Mouse (Mus musculus): ENCODE results near the gene Dtx3. TPM values are rescaled to one million over a fixed set of nuclear protein-coding genes. Genes with fewer than 3 reads are reported as not detected.

The Dtx3 gene
- 10 to 100 TPM; 23.7 to 24.2 TPM for total RNA-seq (2021)
- polyA plus RNA-seq (2012; rRNA removed): 92.6 and 102 TPM in 2 replicates
- long read RNA-seq, transcript Dtx3-202 (5 exons, 1,994 nt): minor isoform, 5 of 23 reads
- long read RNA-seq, transcript Dtx3-201 (6 exons, 1,944 nt): major isoform, 9 of 23 reads
- long read RNA-seq, partial matches to known transcripts: 1 of 23 reads
- long read RNA-seq, other reads (novel, unspliced or antisense): 6 of 23 reads

DNA sequence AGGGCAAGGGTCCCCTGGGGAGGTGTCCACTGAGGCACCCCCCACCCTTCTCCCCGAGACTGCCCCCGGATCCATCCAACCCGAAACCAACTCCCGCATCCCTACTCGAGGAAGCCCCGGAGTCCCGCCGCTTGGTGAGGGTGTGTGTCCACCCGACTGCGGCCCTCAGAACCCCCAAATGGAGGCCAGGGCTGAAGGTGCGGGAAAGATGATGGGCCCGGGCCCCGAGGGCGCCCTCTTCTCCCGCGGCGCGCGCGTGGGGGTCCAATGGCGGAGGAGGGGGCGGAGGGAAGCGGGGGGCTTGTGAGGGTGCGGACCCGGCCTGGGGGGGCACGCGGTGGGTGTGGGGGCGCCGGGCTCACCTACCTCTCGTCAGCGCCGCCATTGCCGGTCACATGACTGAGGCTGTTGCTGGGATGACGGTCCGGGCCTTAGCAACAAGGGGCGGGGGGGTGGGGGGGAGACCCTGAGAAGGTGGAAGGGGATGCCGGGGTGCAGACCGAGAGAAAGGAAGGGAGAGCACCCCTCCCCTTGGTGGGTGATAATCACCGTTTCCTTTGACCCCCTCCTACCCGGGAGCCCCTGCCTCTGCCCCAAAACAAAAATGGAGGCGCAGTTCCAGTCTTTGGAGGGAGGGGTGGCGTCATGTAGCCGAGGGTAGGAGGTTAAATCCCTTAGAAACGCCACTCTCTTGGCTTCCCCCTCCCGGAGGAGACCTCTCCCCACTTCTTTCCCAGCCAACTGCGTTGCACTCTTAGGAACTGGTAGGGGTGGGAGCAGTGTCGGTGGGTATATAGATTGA, at the start of gene Dtx3:
Gene Dtx3, minus strand, starts transcription at position 401 of the 802 bp plus-strand sequence.
- intact Hi-C loops (cut with DNase I): loop anchor here (2.0 kb wide), 1 partner anchor 15 kb away; the partner anchor contains the start of gene Slc26a10
- Histone ChIP-seq H3K27ac (peak within 1 kb of the TSS; percentile 91), H3K4me1 (ENCODE audit: control insufficient read depth, insufficient read depth, low read length) (peaks cover 3% of the 10 kb centered on the region; the same call in 1 of the 2 replicates), H3K27me3 (ENCODE audit: control insufficient read depth, insufficient read depth, low read length) (no peaks in the 10 kb centered on the region), H3K9ac (ENCODE audit: low read depth, low read length) (peak within 1 kb of the TSS; percentile 81), H3K4me3 (peak within 1 kb of the TSS; percentile 84), H3K79me2 (replicated peaks; ENCODE audit: control insufficient read depth, insufficient read depth, low read length) (no peaks in the 10 kb centered on the region), H3K36me3 (ENCODE audit: control insufficient read depth, insufficient read depth, low read length) (no peaks in the 10 kb centered on the region)
- under 1% methylated on average over 45 of the region's 47 CpGs for WGBS
- peak; percentile 60 to 61 for DNase-seq
- no peak for TF ChIP-seq CTCF (IDR thresholded peaks at IDR 0.05)
- no peak for TF ChIP-seq EP300 (IDR thresholded peaks at IDR 0.05; ENCODE audit: insufficient read depth, low read depth, low read length)
- no peak for TF ChIP-seq POLR2A (IDR thresholded peaks at IDR 0.05; ENCODE audit: insufficient read depth, low read depth, low read length)

DNA sequence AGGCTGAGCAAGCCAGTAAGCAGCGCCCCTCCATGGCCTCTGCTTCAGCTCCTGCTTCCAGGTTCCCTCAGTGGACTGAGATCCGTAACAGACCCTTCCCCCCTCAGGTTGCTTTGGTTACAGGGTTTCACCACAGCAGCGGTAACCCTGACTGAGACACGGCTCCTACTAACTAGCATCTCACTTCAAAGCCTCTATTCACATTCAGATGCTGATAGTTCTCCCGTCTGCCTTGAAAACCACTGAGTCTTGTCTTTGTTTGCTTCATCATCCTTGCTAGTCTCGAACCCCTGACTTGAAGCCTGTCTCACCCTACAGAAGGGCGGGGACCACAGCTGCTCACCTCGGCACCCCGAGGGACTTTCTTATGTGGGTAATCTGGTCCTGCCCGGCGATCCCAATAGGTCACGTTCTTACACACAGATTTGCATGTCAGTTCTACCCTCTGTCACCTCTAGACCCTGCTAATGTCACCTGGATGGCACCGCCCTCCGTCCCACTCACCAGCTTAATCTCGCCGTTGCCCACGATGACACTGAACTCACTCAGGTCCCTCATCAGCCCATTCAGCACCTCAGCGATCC, 42.8 kb upstream of the Dtx3 start:
- intact Hi-C loops (cut with DNase I): no loop called here
- H3K27me3 ChIP-seq (ENCODE audit: control insufficient read depth, insufficient read depth, low read length): no peaks in the 10 kb centered on the region; the same call in 1 of the 2 replicates

DNA sequence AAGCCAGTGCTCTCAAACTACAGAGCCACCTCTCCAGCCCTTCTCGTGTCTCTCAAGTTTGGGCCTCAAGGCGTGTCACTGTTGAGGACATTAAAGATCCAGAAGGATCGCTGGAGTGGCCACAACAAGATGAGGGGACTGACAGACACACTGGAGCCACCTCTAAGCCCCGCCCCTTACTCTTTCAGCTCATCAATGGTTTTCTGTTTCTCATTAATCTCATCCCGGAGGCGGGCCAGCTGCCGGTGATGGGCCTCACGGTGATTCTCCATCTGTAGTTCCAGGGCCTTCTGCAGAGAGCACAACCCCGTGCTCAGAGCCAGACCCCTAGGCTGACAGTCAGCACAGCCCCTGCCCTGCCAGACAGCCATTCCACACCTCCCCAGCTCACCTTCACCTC, 41.0 kb upstream of the Dtx3 start:
- no peaks in the 10 kb centered on the region for H3K4me1 ChIP-seq (ENCODE audit: control insufficient read depth, insufficient read depth, low read length)
- no peak overlapping the region for H3K27ac ChIP-seq
- H3K36me3 ChIP-seq (ENCODE audit: control insufficient read depth, insufficient read depth, low read length): no peaks in the 10 kb centered on the region
- H3K79me2 ChIP-seq (replicated peaks; ENCODE audit: control insufficient read depth, insufficient read depth, low read length): no peaks in the 10 kb centered on the region
- no peak for TF ChIP-seq CTCF (IDR thresholded peaks at IDR 0.05)
- no peak for TF ChIP-seq EP300 (IDR thresholded peaks at IDR 0.05; ENCODE audit: insufficient read depth, low read depth, low read length)
- TF ChIP-seq POLR2A (IDR thresholded peaks at IDR 0.05; ENCODE audit: insufficient read depth, low read depth, low read length): no peak
- no peak for DNase-seq
- 57% methylated on average over 9 of the region's 9 CpGs for WGBS
- H3K4me3 ChIP-seq: no peak overlapping the region
- H3K27me3 ChIP-seq (ENCODE audit: control insufficient read depth, insufficient read depth, low read length): no peaks in the 10 kb centered on the region; the same call in 1 of the 2 replicates
- intact Hi-C loops (cut with DNase I): no loop called here
- no peak overlapping the region for H3K9ac ChIP-seq (ENCODE audit: low read depth, low read length)

More for the DNA sequence above, 42.8 kb upstream of the Dtx3 start:
- no peak overlapping the region for H3K4me3 ChIP-seq
- WGBS: 55% methylated on average over 18 of the region's 18 CpGs
- H3K4me1 ChIP-seq (ENCODE audit: control insufficient read depth, insufficient read depth, low read length): no peaks in the 10 kb centered on the region
- TF ChIP-seq CTCF (IDR thresholded peaks at IDR 0.05) (no peak), POLR2A (IDR thresholded peaks at IDR 0.05; ENCODE audit: insufficient read depth, low read depth, low read length) (no peak), EP300 (IDR thresholded peaks at IDR 0.05; ENCODE audit: insufficient read depth, low read depth, low read length) (no peak)
- no peaks in the 10 kb centered on the region for H3K36me3 ChIP-seq (ENCODE audit: control insufficient read depth, insufficient read depth, low read length)
- DNase-seq: no peak
- H3K27ac ChIP-seq: no peak overlapping the region
- no peaks in the 10 kb centered on the region for H3K79me2 ChIP-seq (replicated peaks; ENCODE audit: control insufficient read depth, insufficient read depth, low read length)
- no peak overlapping the region for H3K9ac ChIP-seq (ENCODE audit: low read depth, low read length)

DNA sequence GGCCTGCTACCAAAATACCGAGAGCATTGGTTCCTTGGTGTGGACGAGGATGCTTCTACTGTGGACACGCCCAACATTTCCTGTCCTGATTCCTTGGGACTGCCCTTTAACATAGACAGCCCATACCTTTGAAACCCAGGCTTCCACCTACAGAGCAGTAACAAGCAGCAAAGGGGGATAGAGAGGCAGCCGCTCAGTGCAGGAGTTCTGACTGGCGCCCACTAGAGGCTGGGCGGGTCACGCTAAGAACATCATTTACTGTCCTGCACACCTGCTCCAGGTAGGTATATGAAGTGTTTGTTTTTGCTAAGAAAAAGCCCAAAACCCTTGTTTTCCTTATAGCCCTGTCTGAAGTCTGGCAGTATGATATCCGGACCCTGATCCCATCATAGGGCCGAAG, 37.6 kb upstream of the Dtx3 start:
- H3K4me3 ChIP-seq: no peak overlapping the region

GRCm38 (mm10) chr10:127231741-127232140, 36.2 kb upstream of the Dtx3 start:
- no peak for DNase-seq
- H3K27ac ChIP-seq: no peak overlapping the region
- 74% methylated on average over 14 of the region's 14 CpGs for WGBS
- H3K9ac ChIP-seq (ENCODE audit: low read depth, low read length): no peak overlapping the region
- intact Hi-C loops (cut with DNase I): no loop called here
- TF ChIP-seq POLR2A (IDR thresholded peaks at IDR 0.05; ENCODE audit: insufficient read depth, low read depth, low read length): no peak
- no peak for TF ChIP-seq EP300 (IDR thresholded peaks at IDR 0.05; ENCODE audit: insufficient read depth, low read depth, low read length)
- no peak for TF ChIP-seq CTCF (IDR thresholded peaks at IDR 0.05)
- H3K27me3 ChIP-seq (ENCODE audit: control insufficient read depth, insufficient read depth, low read length): no peaks in the 10 kb centered on the region; the same call in 1 of the 2 replicates
- no peaks in the 10 kb centered on the region for H3K79me2 ChIP-seq (replicated peaks; ENCODE audit: control insufficient read depth, insufficient read depth, low read length)
- no peak overlapping the region for H3K4me3 ChIP-seq
- H3K36me3 ChIP-seq (ENCODE audit: control insufficient read depth, insufficient read depth, low read length): no peaks in the 10 kb centered on the region
- no peaks in the 10 kb centered on the region for H3K4me1 ChIP-seq (ENCODE audit: control insufficient read depth, insufficient read depth, low read length)

More for the DNA sequence above, 37.6 kb upstream of the Dtx3 start:
- DNase-seq: no peak
- Histone ChIP-seq H3K36me3 (ENCODE audit: control insufficient read depth, insufficient read depth, low read length) (no peaks in the 10 kb centered on the region), H3K27ac (no peak overlapping the region), H3K79me2 (replicated peaks; ENCODE audit: control insufficient read depth, insufficient read depth, low read length) (no peaks in the 10 kb centered on the region), H3K9ac (ENCODE audit: low read depth, low read length) (no peak overlapping the region), H3K27me3 (ENCODE audit: control insufficient read depth, insufficient read depth, low read length) (no peaks in the 10 kb centered on the region; the same call in 1 of the 2 replicates), H3K4me1 (ENCODE audit: control insufficient read depth, insufficient read depth, low read length) (no peaks in the 10 kb centered on the region)
- intact Hi-C loops (cut with DNase I): no loop called here
- 71% methylated on average over 9 of the region's 9 CpGs for WGBS
- TF ChIP-seq CTCF (IDR thresholded peaks at IDR 0.05) (peak; percentile 32), EP300 (IDR thresholded peaks at IDR 0.05; ENCODE audit: insufficient read depth, low read depth, low read length) (no peak)
